Mouse (Mus musculus): Measurements from ENCODE around the gene Ptpn5. TPM values are rescaled to one million over a fixed set of nuclear protein-coding genes. Genes with fewer than 3 reads are reported as not detected.

Gene Ptpn5
- polyA plus RNA-seq, 1 experiment, result not detected

GRCm38 (mm10) chr7:47155849-47156248 lies 22.4 kb upstream of the Ptpn5 start:
- no peak overlapping the region for H3K4me3 ChIP-seq (ENCODE audit: low read depth, low read length)
- no peaks in the 10 kb centered on the region for H3K36me3 ChIP-seq (ENCODE audit: control insufficient read depth, insufficient read depth, low read length, poor library complexity, severe bottlenecking)
- no peaks in the 10 kb centered on the region for H3K27me3 ChIP-seq (ENCODE audit: control insufficient read depth, insufficient read depth, low read length, poor library complexity, severe bottlenecking)
- H3K27ac ChIP-seq (ENCODE audit: insufficient read depth, low read length), result no peak overlapping the region
- no peak for TF ChIP-seq EP300 (IDR thresholded peaks at IDR 0.05; ENCODE audit: insufficient read depth, low read depth, low read length)
- no peak overlapping the region for H3K9ac ChIP-seq (ENCODE audit: low read depth, poor library complexity, severe bottlenecking)
- no peaks in the 10 kb centered on the region for H3K9me3 ChIP-seq (replicated peaks; ENCODE audit: control insufficient read depth, insufficient read depth, low read length, poor library complexity, severe bottlenecking)
- no peaks in the 10 kb centered on the region for H3K4me1 ChIP-seq (ENCODE audit: control insufficient read depth, insufficient read depth, low read length)

- no peak overlapping the region for H3K4me3 ChIP-seq (ENCODE audit: low read depth, low read length)
- no peaks in the 10 kb centered on the region for H3K27me3 ChIP-seq (ENCODE audit: control insufficient read depth, insufficient read depth, low read length, poor library complexity, severe bottlenecking)
- no peak overlapping the region for H3K27ac ChIP-seq (ENCODE audit: insufficient read depth, low read length)
- no peaks in the 10 kb centered on the region for H3K36me3 ChIP-seq (ENCODE audit: control insufficient read depth, insufficient read depth, low read length, poor library complexity, severe bottlenecking)
- peak; percentile 11 for TF ChIP-seq CTCF (IDR thresholded peaks at IDR 0.05; ENCODE audit: low read depth, low read length)
- TF ChIP-seq POLR2A (IDR thresholded peaks at IDR 0.05; ENCODE audit: insufficient read depth, low read length), result no peak
- H3K9ac ChIP-seq (ENCODE audit: low read depth, poor library complexity, severe bottlenecking), result no peak overlapping the region
- no peaks in the 10 kb centered on the region for H3K9me3 ChIP-seq (replicated peaks; ENCODE audit: control insufficient read depth, insufficient read depth, low read length, poor library complexity, severe bottlenecking)
- H3K4me1 ChIP-seq (ENCODE audit: control insufficient read depth, insufficient read depth, low read length), result no peaks in the 10 kb centered on the region
These were observed 21.9 kb upstream of the Ptpn5 start for GRCm38 (mm10) chr7:47155396-47155795.

GRCm38 (mm10) chr7:47150420-47151061 lies 17.1 kb upstream of the Ptpn5 start:
- Histone ChIP-seq H3K4me3 (ENCODE audit: low read depth, low read length) (no peak overlapping the region), H3K27ac (ENCODE audit: insufficient read depth, low read length) (no peak overlapping the region), H3K9me3 (replicated peaks; ENCODE audit: control insufficient read depth, insufficient read depth, low read length, poor library complexity, severe bottlenecking) (no peaks in the 10 kb centered on the region), H3K27me3 (ENCODE audit: control insufficient read depth, insufficient read depth, low read length, poor library complexity, severe bottlenecking) (no peaks in the 10 kb centered on the region), H3K4me1 (ENCODE audit: control insufficient read depth, insufficient read depth, low read length) (no peaks in the 10 kb centered on the region), H3K9ac (ENCODE audit: low read depth, poor library complexity, severe bottlenecking) (no peak overlapping the region), H3K36me3 (ENCODE audit: control insufficient read depth, insufficient read depth, low read length, poor library complexity, severe bottlenecking) (no peaks in the 10 kb centered on the region)
- no peak for TF ChIP-seq EP300 (IDR thresholded peaks at IDR 0.05; ENCODE audit: insufficient read depth, low read depth, low read length)
- TF ChIP-seq CTCF (IDR thresholded peaks at IDR 0.05; ENCODE audit: low read depth, low read length), result no peak
- TF ChIP-seq POLR2A (IDR thresholded peaks at IDR 0.05; ENCODE audit: insufficient read depth, low read length), result no peak

DNA sequence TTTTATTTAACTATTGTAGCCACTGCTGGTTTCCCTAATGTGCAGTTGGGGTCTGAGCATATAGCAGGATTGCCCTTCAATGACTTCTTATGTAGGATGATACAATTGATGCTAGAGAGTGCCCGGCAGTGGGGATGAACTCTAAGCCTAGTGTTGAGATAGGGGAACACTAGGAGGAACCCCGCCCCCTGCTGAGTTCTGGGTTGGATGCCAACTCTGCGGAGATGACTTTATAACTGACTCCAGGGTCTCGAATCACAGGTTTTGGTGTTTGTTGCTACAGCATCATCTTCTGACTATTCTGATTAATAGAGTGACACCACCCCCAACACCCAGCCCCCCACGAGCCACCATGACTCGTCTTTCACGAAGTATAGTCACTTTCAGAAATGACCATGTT lies 14.8 kb upstream of the Ptpn5 start:
- TF ChIP-seq EP300 (IDR thresholded peaks at IDR 0.05; ENCODE audit: insufficient read depth, low read depth, low read length), result no peak
- no peak for TF ChIP-seq CTCF (IDR thresholded peaks at IDR 0.05; ENCODE audit: low read depth, low read length)
- no peak for TF ChIP-seq POLR2A (IDR thresholded peaks at IDR 0.05; ENCODE audit: insufficient read depth, low read length)

DNA sequence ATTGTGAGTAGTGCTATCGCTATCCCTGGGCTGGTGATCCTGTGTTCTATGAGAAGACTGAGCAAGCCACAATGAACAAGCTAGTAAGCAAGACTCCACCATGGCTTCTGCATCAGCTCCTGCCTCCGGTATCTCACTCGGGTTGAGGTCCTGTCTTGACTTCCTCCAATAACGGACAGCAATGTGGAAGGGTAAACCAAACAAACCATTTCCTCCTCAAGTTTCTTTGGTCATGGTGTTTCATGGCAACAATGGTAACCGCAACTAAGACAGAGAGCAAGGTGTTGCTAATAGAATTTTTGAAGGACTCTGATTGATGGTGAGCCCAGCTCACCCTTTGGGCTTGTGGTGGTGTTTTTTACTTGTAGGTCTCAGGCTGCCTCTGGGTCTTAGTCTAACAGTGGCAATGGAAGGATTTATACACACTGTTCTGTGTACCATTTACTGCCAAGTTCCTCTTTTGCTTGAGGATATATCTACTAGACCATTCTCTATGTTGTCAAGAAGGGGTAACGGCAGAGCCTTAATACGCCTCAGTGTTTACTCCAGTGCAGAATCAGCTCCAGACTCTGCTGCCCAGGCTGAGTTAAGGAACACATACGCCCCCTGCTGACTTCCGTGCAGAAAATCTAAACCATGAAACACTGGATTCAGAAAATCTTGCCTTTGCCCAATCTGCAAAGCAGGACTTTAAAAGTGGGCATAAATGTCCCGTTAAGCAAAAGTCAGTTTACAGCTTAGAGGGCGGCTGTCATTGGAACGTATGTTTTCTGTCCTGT lies 12.7 kb upstream of the Ptpn5 start:
- no peaks in the 10 kb centered on the region; the same call in 1 of the 2 replicates for H3K27me3 ChIP-seq (ENCODE audit: control insufficient read depth, insufficient read depth, low read length, poor library complexity, severe bottlenecking)
- TF ChIP-seq CTCF (IDR thresholded peaks at IDR 0.05; ENCODE audit: low read depth, low read length), result peak; percentile 59
- no peak for TF ChIP-seq EP300 (IDR thresholded peaks at IDR 0.05; ENCODE audit: insufficient read depth, low read depth, low read length)
- no peak for TF ChIP-seq POLR2A (IDR thresholded peaks at IDR 0.05; ENCODE audit: insufficient read depth, low read length)
- no peaks in the 10 kb centered on the region for H3K36me3 ChIP-seq (ENCODE audit: control insufficient read depth, insufficient read depth, low read length, poor library complexity, severe bottlenecking)
- H3K27ac ChIP-seq (ENCODE audit: insufficient read depth, low read length), result no peak overlapping the region
- no peaks in the 10 kb centered on the region for H3K9me3 ChIP-seq (replicated peaks; ENCODE audit: control insufficient read depth, insufficient read depth, low read length, poor library complexity, severe bottlenecking)
- no peak overlapping the region for H3K4me3 ChIP-seq (ENCODE audit: low read depth, low read length)
- no peaks in the 10 kb centered on the region for H3K4me1 ChIP-seq (ENCODE audit: control insufficient read depth, insufficient read depth, low read length)
- no peak overlapping the region for H3K9ac ChIP-seq (ENCODE audit: low read depth, poor library complexity, severe bottlenecking)

More for the DNA sequence above, 14.8 kb upstream of the Ptpn5 start:
- H3K27me3 ChIP-seq (ENCODE audit: control insufficient read depth, insufficient read depth, low read length, poor library complexity, severe bottlenecking), result no peaks in the 10 kb centered on the region; the same call in 1 of the 2 replicates
- H3K9ac ChIP-seq (ENCODE audit: low read depth, poor library complexity, severe bottlenecking), result no peak overlapping the region
- H3K4me3 ChIP-seq (ENCODE audit: low read depth, low read length), result no peak overlapping the region
- no peaks in the 10 kb centered on the region for H3K4me1 ChIP-seq (ENCODE audit: control insufficient read depth, insufficient read depth, low read length)
- H3K27ac ChIP-seq (ENCODE audit: insufficient read depth, low read length), result no peak overlapping the region
- H3K9me3 ChIP-seq (replicated peaks; ENCODE audit: control insufficient read depth, insufficient read depth, low read length, poor library complexity, severe bottlenecking), result no peaks in the 10 kb centered on the region
- no peaks in the 10 kb centered on the region for H3K36me3 ChIP-seq (ENCODE audit: control insufficient read depth, insufficient read depth, low read length, poor library complexity, severe bottlenecking)

GRCm38 (mm10) chr7:47144299-47144698 lies 10.8 kb upstream of the Ptpn5 start:
- H3K4me3 ChIP-seq (ENCODE audit: low read depth, low read length), result no peak overlapping the region
- TF ChIP-seq CTCF (IDR thresholded peaks at IDR 0.05; ENCODE audit: low read depth, low read length) (no peak), POLR2A (IDR thresholded peaks at IDR 0.05; ENCODE audit: insufficient read depth, low read length) (no peak), EP300 (IDR thresholded peaks at IDR 0.05; ENCODE audit: insufficient read depth, low read depth, low read length) (0 out of 2 replicates have a peak, but pooled peaks have one; percentile 23)
- no peaks in the 10 kb centered on the region; the same call in 1 of the 2 replicates for H3K27me3 ChIP-seq (ENCODE audit: control insufficient read depth, insufficient read depth, low read length, poor library complexity, severe bottlenecking)
- no peaks in the 10 kb centered on the region for H3K4me1 ChIP-seq (ENCODE audit: control insufficient read depth, insufficient read depth, low read length)
- no peak overlapping the region for H3K9ac ChIP-seq (ENCODE audit: low read depth, poor library complexity, severe bottlenecking)
- H3K27ac ChIP-seq (ENCODE audit: insufficient read depth, low read length), result no peak overlapping the region
- no peaks in the 10 kb centered on the region for H3K36me3 ChIP-seq (ENCODE audit: control insufficient read depth, insufficient read depth, low read length, poor library complexity, severe bottlenecking)
- no peaks in the 10 kb centered on the region for H3K9me3 ChIP-seq (replicated peaks; ENCODE audit: control insufficient read depth, insufficient read depth, low read length, poor library complexity, severe bottlenecking)

Data from ES-Bruce4 (cell line).